Mouse (Mus musculus) CD4-positive naive resting alpha-beta T cell, adult 76 days (primary cell): ENCODE data around the gene Gm10722. TPM values are rescaled to one million over a fixed set of nuclear protein-coding genes. Genes with fewer than 3 reads are reported as not detected.

Experiments
- total RNA-seq: library from RNA; stranded (reverse); gene quantifications from one replicate; pipeline ENCODE4 v1.2.4, GENCODE M21; 2023

The Gm10722 gene
- total RNA-seq: not detected

DNA sequence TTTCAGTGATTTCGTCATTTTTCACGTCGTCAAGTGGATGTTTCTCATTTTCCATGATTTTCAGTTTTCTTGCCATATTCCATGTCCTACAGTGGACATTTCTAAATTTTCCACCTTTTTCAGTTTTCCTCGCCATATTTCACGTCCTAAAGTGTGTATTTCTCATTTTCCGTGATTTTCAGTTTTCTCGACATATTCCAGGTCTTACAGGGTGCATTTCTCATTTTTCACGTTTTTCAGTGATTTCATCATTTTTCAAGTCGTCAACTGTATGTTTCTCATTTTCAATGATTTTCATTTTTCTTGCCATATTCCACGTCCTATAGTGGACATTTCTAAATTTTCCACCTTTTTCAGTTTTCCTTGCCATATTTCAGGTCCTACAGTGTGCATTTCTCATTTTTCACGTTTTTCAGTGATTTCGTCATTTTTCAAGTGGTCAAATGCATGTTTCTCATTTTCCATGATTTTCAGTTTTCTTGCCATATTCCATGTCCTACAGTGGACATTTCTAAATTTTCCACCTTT is at the start of gene Gm10722:
TSS of gene Gm10722 (plus strand) at position 478 of the 528 bp plus-strand sequence.

GRCm38 (mm10) chr9:3002794-3003396 is 2.2 kb downstream of the Gm10722 start, which contains the start of gene Gm11168:
Gene Gm11168, plus strand, starts transcription at chr9:3003346.

GRCm38 (mm10) chr9:3012733-3013279 is 12.1 kb downstream of the Gm10722 start, which contains the start of gene Gm10721:
Gene Gm10721, plus strand, starts transcription at chr9:3013140.

DNA sequence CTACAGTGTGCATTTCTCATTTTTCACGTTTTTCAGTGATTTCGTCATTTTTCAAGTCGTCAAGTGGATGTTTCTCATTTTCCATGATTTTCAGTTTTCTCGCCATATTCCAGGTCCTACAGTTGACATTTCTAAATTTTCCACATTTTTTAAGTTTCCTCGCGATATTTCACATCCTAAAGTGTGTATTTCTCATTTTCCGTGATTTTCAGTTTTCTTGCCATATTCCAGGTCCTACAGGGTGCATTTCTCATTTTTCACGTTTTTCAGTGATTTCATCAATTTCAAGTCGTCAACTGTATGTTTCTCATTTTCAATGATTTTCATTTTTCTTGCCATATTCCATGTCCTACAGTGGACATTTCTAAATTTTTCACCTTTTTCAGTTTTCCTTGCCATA is 14.6 kb downstream of the Gm10722 start, which contains the start of gene Gm10720:
TSS of gene Gm10720 (plus strand) at position 301 of the 400 bp plus-strand sequence.

DNA sequence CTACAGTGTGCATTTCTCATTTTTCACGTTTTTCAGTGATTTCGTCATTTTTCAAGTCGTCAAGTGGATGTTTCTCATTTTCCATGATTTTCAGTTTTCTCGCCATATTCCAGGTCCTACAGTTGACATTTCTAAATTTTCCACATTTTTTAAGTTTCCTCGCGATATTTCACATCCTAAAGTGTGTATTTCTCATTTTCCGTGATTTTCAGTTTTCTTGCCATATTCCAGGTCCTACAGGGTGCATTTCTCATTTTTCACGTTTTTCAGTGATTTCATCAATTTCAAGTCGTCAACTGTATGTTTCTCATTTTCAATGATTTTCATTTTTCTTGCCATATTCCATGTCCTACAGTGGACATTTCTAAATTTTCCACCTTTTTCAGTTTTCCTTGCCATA is 16.4 kb downstream of the Gm10722 start, which contains the start of gene Gm10719:
TSS of gene Gm10719 (plus strand) at position 301 of the 400 bp plus-strand sequence.

GRCm38 (mm10) chr9:3023312-3023984 is 22.7 kb downstream of the Gm10722 start, which contains the start of gene Gm10718:
Gene Gm10718, plus strand, starts transcription at chr9:3023547.

DNA sequence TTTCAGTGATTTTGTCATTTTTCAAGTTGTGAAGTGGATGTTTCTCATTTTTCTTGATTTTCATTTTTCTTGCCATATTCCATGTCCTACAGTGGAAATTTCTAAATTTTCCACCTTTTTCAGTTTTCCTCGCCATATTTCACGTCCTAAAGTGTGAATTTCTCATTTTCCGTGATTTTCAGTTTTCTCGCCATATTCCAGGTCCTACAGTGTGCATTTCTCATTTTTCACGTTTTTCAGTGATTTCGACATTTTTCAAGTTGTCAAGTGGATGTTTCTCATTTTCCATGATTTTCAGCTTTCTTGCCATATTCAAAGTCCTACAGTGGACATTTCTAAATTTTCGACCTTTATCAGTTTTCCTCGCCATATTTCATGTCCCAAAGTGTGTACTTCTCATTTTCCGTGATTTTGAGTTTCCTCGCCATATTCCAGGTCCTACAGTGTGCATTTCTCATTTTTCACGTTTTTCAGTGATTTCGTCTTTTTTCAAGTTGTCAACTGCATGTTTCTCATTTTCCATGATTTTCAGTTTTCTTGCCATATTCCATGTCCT is 24.3 kb downstream of the Gm10722 start, which contains the start of gene Gm10717:
TSS of gene Gm10717 (plus strand) at position 506 of the 556 bp plus-strand sequence.

DNA sequence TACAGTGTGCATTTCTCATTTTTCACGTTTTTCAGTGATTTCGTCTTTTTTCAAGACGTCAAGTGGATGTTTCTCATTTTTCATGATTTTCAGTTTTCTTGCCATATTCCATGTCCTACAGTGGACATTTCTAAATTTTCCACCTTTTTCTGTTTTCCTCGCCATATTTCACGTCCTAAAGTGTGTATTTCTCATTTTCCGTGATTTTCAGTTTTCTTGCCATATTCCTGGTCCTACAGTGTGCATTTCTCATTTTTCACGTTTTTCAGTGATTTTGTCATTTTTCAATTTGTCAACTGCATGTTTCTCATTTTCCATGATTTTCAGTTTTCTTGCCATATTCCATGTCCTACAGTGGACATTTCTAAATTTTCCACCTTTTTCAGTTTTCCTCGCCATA is 33.6 kb downstream of the Gm10722 start, which contains the start of gene Gm17535:
TSS of gene Gm17535 (plus strand) at position 301 of the 400 bp plus-strand sequence.

GRCm38 (mm10) chr9:3036577-3036976 is 35.9 kb downstream of the Gm10722 start, which contains the start of gene Gm10715:
Gene Gm10715, plus strand, starts transcription at chr9:3036877.

Other genes starting within 250 kb of the Gm10722 start
- not detected for gene Gm11168, start 2.4 kb downstream of the Gm10722 start, total RNA-seq
- 1.1 TPM for gene Gm10721, start 12.2 kb downstream of the Gm10722 start, total RNA-seq
- not detected for gene Gm10720, start 14.7 kb downstream of the Gm10722 start, total RNA-seq
- gene Gm10719, start 16.5 kb downstream of the Gm10722 start, total RNA-seq: 3.0 TPM
- gene Gm10718, start 22.6 kb downstream of the Gm10722 start, total RNA-seq: 5.8 TPM
- not detected for gene Gm10717, start 24.5 kb downstream of the Gm10722 start, total RNA-seq
- gene Gm17535, start 33.7 kb downstream of the Gm10722 start, total RNA-seq: not detected
- not detected for gene Gm10715, start 36.0 kb downstream of the Gm10722 start, total RNA-seq